Mouse (Mus musculus) mature B cell (primary cell): Measurements from ENCODE around the gene Dennd5b.

ENCODE experiments used
- in situ Hi-C: fragments of 300-500 bp; cut with MboI; formaldehyde crosslinking; loops from 2 replicates; pipeline ENCODE4 v1.14.3; 2019

Dennd5b gene

GRCm38 (mm10) chr6:149101943-149102243, 413 bp upstream of the Dennd5b start:
- in situ Hi-C loops, result no loop called here

GRCm38 (mm10) chr6:149100174-149101075, 1.1 kb downstream of the Dennd5b start:
- in situ Hi-C loops, result no loop called here

- in situ Hi-C loops, result no loop called here
These were observed 2.5 kb downstream of the Dennd5b start for GRCm38 (mm10) chr6:149098993-149099392.

DNA sequence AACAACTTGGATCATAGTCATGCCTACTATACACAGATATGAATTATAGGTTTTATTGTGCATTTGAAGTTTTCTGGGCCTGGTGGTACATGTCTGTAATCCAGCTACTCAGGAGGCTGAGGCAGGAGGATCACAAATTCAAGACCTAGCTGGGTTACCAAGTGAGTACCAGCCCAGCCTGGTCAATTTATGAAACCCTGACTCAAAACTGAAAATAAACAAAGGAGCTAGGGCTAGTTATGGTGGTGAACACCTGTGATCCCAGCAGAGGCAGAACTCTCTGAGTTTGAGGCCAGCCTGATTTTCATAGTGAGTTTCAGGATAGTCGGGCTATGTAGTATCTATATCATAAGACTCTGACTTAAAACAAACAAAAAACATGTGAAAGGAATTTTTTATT, 4.2 kb downstream of the Dennd5b start:
- in situ Hi-C loops, result no loop called here

GRCm38 (mm10) chr6:149096233-149096632, 5.2 kb downstream of the Dennd5b start:
- in situ Hi-C loops, result no loop called here

- in situ Hi-C loops, result no loop called here
These were observed 6.1 kb downstream of the Dennd5b start for GRCm38 (mm10) chr6:149095389-149095788.

GRCm38 (mm10) chr6:149094555-149094954, 6.9 kb downstream of the Dennd5b start:
- in situ Hi-C loops, result no loop called here

DNA sequence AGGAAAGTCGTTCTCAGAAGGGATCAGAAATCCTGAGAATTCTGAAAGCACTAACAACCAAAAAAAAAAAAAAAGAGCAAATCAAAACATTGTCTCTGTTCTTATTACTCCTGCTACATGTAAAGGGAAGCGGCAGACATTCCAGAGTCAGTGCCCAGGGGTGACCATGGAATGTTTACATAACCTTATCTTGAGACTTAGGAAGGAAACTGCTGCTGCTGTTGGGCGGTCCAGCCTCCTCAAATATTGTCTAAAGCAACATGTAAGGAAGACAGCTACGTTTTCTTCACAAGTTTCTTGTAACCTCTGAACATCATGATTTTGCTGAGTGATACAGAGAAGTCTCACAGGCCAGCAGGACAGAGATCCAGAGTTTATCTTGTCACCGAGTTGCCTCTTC, 8.0 kb downstream of the Dennd5b start:
- in situ Hi-C loops, result no loop called here

DNA sequence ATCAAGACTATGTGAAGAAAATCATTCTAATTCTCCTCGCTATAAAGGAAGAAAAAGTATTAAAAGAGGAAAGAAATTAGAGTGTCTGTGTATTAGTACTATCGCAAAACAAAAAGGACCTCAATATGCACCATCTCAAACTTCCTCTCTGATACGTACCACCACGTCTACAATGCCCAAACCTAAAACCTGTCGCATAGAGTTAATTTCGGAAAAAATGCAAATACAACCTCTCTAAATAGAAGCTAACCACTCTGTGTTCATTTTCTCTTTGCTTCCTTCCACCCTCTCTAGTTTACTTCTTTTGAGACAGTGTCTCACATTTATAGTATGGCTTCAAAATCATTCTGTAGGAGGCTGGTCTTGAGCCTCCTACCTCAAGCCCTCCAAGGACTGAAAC, 9.1 kb downstream of the Dennd5b start:
- in situ Hi-C loops, result no loop called here

GRCm38 (mm10) chr6:149077136-149077808, 24.2 kb downstream of the Dennd5b start:
- in situ Hi-C loops, result no loop called here

- in situ Hi-C loops, result no loop called here
These were observed 27.6 kb downstream of the Dennd5b start for GRCm38 (mm10) chr6:149073854-149074253.

GRCm38 (mm10) chr6:149072873-149073272, 28.6 kb downstream of the Dennd5b start:
- in situ Hi-C loops, result no loop called here

GRCm38 (mm10) chr6:149070592-149071124, 30.8 kb downstream of the Dennd5b start:
- in situ Hi-C loops, result no loop called here

DNA sequence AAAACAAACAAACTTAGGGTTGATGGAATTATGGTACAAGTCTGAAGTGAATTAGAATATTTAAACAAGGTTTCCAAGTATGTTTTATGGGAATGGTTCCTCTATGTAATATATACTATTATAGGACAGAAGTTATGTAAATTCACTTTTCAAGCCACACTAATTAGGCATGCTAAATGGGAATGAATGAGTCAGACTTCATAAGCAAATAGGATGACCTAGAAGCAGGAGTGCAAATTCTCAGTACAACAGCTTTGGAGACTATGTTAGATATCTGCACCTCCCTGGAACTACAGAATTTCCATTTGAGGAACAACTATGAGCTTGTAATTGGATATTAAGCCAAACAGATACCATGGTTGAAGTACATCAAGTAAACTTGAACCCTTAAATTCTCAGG, 38.1 kb downstream of the Dennd5b start:
- in situ Hi-C loops, result no loop called here

GRCm38 (mm10) chr6:149060670-149061387, 40.7 kb downstream of the Dennd5b start:
- in situ Hi-C loops, result no loop called here

GRCm38 (mm10) chr6:149057947-149058391, 43.5 kb downstream of the Dennd5b start:
- in situ Hi-C loops, result loop anchor here (5.0 kb wide), 1 partner anchor 69 kb away; no protein-coding TSS in a partner anchor

DNA sequence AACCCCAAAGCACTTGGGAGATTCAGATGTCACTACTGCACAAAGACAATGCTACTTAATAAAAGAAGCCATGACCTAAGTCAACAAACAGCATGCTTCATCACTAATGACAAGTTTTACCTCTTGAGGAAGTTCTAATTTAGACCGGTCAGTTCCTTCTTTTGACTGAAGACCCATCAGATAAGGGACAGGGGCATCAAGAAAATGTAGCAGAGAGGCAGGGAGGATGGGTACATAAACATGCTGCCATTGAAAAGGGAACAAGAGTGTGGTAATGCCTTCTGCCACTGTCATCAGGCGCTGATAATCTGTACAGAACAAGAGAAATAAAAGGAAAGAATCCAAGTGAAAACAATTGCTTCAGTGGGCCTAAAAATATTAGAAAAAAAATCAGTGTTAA, 46.7 kb downstream of the Dennd5b start:
- in situ Hi-C loops, result loop anchor here (5.0 kb wide), 1 partner anchor 73 kb away; no protein-coding TSS in a partner anchor

- in situ Hi-C loops, result no loop called here
These were observed 50.3 kb downstream of the Dennd5b start for GRCm38 (mm10) chr6:149050978-149051723.

- in situ Hi-C loops, result no loop called here
These were observed 61.4 kb downstream of the Dennd5b start for GRCm38 (mm10) chr6:149040099-149040498.

GRCm38 (mm10) chr6:149032198-149032597, 69.3 kb downstream of the Dennd5b start:
- in situ Hi-C loops, result no loop called here

DNA sequence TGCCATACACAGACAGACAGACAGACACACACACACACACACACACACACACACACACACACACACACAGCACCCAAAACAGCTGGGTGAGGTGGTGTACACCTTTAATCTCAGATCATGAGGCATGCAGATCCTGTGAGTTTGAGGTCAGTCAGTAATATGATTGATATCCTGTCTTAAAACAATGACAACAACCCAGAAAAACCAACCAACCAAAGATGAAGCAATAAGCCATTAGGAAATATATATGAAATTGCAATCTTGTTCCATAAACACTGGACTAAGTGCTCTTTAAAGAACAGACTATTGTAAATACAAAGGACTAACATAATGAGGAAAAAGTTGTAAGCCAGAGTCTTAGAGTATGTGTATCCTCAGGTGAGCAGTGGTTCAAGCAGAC, 70.1 kb downstream of the Dennd5b start:
- in situ Hi-C loops, result no loop called here
